Mouse (Mus musculus): Measurements from ENCODE around the gene Hsf5. TPM values are rescaled to one million over a fixed set of nuclear protein-coding genes. Genes with fewer than 3 reads are reported as not detected.

Gene Hsf5
- polyA plus RNA-seq, 1 experiment = not detected

DNA sequence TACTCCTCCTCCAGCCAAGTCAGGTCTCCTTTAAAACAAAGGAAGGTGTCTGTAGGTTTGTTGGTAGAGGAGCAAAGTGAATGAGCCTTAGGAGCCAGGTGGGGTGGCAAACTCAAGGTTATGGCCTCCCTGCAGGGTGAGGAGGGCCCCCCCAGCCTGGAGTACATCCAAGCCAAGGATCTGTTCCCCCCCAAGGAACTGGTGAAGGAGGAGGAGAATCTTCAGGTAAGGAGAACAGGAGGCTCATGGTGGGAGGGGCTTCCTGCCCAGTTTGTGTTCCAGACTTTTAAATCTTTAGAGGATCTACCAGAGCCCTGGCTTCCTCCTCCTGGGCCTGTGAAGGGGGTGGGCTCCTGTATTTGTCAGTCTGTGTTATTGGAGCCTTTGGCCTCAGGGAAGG is 19.9 kb upstream of the Hsf5 start:
- Histone ChIP-seq H3K4me3 (ENCODE audit: insufficient read depth, low read depth, low read length) (no peak overlapping the region), H3K4me1 (ENCODE audit: control insufficient read depth, insufficient read depth, insufficient read length, low read length) (peaks cover 12% of the 10 kb centered on the region), H3K27ac (replicated peaks; ENCODE audit: low read depth, low read length) (no peak overlapping the region)

DNA sequence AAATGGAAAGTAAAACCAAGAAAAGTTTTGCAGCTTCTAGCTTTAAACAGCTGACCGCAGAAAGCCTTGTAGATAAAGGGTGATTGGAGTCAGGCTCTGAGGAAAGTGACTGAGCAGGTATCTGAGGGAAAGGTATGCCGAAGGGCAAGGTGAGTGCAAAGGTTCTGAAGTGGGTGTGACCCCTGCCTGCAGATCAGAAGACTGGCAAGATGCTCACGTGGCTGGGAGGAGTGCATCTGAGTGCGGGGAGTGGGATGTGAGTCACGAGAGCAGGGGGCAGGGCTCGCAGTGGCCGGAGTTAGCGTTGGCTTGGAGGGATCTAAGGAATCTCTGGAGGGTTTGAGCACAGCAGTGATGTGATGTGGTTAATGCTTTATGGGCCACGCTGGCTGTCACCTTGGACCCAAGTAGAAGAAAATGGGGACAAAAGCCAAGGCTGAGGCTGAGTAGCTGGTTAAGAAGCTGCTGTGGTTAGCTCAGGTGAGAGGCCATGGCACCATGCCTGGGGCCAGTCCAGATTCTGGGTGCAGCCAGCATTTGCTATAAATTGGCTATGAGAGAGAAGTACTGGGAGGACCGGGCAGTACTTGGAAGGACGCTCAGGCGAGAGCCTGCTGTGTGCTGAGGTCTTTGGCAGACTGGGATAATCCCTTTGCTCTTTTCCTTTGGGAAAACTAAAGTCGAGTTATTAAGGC is 17.4 kb upstream of the Hsf5 start:
- Histone ChIP-seq H3K27ac (replicated peaks; ENCODE audit: low read depth, low read length) (no peak overlapping the region), H3K4me3 (ENCODE audit: insufficient read depth, low read depth, low read length) (no peak overlapping the region), H3K4me1 (ENCODE audit: control insufficient read depth, insufficient read depth, insufficient read length, low read length) (peaks cover 3% of the 10 kb centered on the region; the same call in 1 of the 2 replicates)

- Histone ChIP-seq H3K4me1 (ENCODE audit: control insufficient read depth, insufficient read depth, insufficient read length, low read length) (peaks cover 3% of the 10 kb centered on the region; the same call in 1 of the 2 replicates), H3K4me3 (ENCODE audit: insufficient read depth, low read depth, low read length) (no peak overlapping the region), H3K27ac (replicated peaks; ENCODE audit: low read depth, low read length) (no peak overlapping the region)
Observed at GRCm38 (mm10) chr11:87600322-87600853, 16.6 kb upstream of the Hsf5 start.

DNA sequence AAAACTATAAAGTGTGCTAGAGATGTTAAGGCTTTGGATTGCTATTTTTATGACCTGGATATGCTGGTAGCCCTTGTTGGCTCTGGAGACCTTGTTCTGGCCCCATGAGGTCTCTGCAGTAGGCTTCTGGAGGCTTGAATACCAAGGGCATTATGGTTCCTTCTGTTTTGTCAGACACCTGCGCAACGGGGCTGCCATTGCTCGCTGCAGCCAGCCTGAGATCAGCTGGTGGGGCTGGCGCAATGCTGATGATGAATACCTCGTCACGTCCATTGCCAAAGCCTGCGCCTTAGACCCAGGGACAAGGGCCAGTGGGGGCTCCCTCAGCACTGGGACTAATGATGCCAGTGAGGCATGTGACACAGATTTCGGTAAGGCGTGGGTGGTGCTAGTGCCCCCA is 14.7 kb upstream of the Hsf5 start:
- no peaks in the 10 kb centered on the region for H3K4me1 ChIP-seq (ENCODE audit: control insufficient read depth, insufficient read depth, insufficient read length, low read length)
- H3K27ac ChIP-seq (replicated peaks; ENCODE audit: low read depth, low read length) = no peak overlapping the region
- H3K4me3 ChIP-seq (ENCODE audit: insufficient read depth, low read depth, low read length) = no peak overlapping the region

DNA sequence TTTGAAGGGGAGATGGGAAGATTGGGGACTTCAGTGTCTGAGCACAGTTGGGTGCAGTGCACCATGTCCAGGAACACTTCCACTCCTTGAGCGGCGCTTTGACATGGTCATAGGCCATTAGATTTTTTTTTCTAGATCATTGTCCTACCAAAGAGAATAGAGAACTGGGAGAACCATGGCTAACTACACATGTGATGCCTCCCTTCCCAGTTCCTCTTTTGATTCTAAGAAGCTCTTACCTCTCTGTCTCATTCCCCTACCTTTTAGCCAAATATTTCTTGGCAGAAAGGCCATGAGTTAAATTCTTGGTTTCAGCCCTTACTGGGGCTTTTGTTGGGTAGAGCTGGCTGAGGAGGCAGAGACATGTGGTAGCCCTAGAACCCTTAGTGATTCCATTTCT is 13.4 kb upstream of the Hsf5 start:
- Histone ChIP-seq H3K4me1 (ENCODE audit: control insufficient read depth, insufficient read depth, insufficient read length, low read length) (no peaks in the 10 kb centered on the region), H3K4me3 (ENCODE audit: insufficient read depth, low read depth, low read length) (no peak overlapping the region), H3K27ac (replicated peaks; ENCODE audit: low read depth, low read length) (no peak overlapping the region)

DNA sequence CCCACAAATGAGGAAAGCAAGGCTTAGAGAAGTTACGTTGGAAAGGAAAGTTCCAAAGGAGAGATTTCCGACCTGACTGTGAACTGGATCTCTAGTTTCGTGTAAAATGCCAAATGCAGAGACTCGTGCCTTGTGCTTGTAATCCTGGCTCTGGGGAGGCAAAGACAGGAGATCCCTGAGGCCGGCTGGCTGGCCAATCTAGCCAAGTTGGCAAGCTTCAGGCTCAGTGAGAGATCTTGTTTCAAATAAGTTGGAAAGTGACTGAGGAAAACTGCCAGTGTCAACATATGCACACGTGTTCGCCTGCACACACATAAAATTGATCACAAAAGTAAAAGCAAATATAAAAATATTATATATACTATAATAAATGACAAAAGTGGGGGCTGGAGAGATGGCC is 7.7 kb upstream of the Hsf5 start:
- no peak overlapping the region for H3K27ac ChIP-seq (replicated peaks; ENCODE audit: low read depth, low read length)
- H3K4me3 ChIP-seq (ENCODE audit: insufficient read depth, low read depth, low read length) = no peak overlapping the region
- no peaks in the 10 kb centered on the region for H3K4me1 ChIP-seq (ENCODE audit: control insufficient read depth, insufficient read depth, insufficient read length, low read length)

- Histone ChIP-seq H3K4me1 (ENCODE audit: control insufficient read depth, insufficient read depth, insufficient read length, low read length) (no peaks in the 10 kb centered on the region), H3K27ac (replicated peaks; ENCODE audit: low read depth, low read length) (no peak overlapping the region), H3K4me3 (ENCODE audit: insufficient read depth, low read depth, low read length) (no peak overlapping the region)
Observed at GRCm38 (mm10) chr11:87611547-87611946, 5.4 kb upstream of the Hsf5 start.

- Histone ChIP-seq H3K4me3 (ENCODE audit: insufficient read depth, low read depth, low read length) (no peak overlapping the region), H3K27ac (replicated peaks; ENCODE audit: low read depth, low read length) (no peak overlapping the region), H3K4me1 (ENCODE audit: control insufficient read depth, insufficient read depth, insufficient read length, low read length) (no peaks in the 10 kb centered on the region)
Observed at GRCm38 (mm10) chr11:87613972-87614371, 3.0 kb upstream of the Hsf5 start.

- H3K4me1 ChIP-seq (ENCODE audit: control insufficient read depth, insufficient read depth, insufficient read length, low read length) = no peaks in the 10 kb centered on the region
- no peak overlapping the region for H3K4me3 ChIP-seq (ENCODE audit: insufficient read depth, low read depth, low read length)
- H3K27ac ChIP-seq (replicated peaks; ENCODE audit: low read depth, low read length) = no peak overlapping the region
Observed at GRCm38 (mm10) chr11:87615551-87615950, 1.4 kb upstream of the Hsf5 start.

DNA sequence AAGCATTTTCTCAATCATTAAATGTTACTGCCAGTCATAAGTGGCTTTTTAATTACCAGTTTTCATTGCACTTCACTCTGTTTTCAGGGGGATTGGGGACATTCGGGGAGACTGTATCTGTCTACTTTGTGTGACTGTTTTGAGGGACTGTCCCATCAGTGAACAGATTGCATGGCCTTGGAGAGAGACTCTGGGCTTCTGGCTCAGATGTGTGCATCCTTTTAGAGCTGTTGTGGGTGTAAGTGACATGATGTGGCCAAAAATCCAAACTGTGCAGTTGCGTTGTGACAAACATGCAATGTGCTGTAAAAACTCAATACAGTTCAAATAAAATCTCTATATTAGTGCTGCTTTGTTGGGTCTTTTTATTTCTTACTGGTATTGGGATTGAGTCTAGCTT is 1.0 kb upstream of the Hsf5 start:
- no peaks in the 10 kb centered on the region for H3K4me1 ChIP-seq (ENCODE audit: control insufficient read depth, insufficient read depth, insufficient read length, low read length)
- no peak overlapping the region for H3K27ac ChIP-seq (replicated peaks; ENCODE audit: low read depth, low read length)
- H3K4me3 ChIP-seq (ENCODE audit: insufficient read depth, low read depth, low read length) = no peak overlapping the region

DNA sequence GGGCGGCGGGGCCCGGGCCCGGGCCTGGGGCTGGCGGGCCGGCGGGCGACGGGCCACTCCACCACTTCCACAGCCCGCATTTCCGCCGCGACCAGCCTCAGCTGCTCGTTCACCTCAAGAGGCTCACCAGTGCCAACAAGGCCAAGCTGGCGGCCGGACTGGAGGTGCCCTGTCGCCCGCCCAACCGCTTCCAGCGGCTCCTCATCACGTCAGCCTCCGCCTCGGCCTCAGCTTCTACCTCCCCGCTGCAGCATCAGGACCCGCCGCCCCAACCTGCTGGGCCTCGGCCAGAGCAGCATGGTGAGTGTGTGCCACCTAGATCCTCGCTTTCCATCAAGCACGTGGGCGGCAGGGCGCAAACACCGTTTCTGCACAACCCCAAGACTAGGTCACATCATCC is 642 bp downstream of the Hsf5 start:
- H3K4me3 ChIP-seq (ENCODE audit: insufficient read depth, low read depth, low read length) = no peak overlapping the region
- no peaks in the 10 kb centered on the region for H3K4me1 ChIP-seq (ENCODE audit: control insufficient read depth, insufficient read depth, insufficient read length, low read length)
- H3K27ac ChIP-seq (replicated peaks; ENCODE audit: low read depth, low read length) = no peak overlapping the region

DNA sequence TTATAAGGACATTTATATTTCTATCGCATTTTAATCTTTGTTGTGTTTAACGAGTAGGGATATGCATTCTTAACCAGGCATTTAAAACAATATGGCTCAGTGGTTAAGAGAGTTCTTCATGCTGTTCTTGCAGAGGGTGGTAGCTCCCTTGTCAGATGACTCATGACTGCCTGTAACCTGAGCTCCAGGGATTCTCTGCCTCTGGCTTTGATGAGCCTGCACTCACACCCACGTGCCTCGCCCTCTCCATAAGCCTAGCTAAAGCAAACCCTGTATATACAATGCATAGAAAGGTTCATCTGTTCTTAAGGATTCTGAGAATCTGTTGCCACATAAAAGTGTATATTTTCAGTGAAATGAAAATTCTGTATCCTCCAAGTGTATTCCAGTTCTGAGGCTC is 6.2 kb downstream of the Hsf5 start:
- Histone ChIP-seq H3K27ac (replicated peaks; ENCODE audit: low read depth, low read length) (no peak overlapping the region), H3K4me1 (ENCODE audit: control insufficient read depth, insufficient read depth, insufficient read length, low read length) (no peaks in the 10 kb centered on the region), H3K4me3 (ENCODE audit: insufficient read depth, low read depth, low read length) (no peak overlapping the region)

DNA sequence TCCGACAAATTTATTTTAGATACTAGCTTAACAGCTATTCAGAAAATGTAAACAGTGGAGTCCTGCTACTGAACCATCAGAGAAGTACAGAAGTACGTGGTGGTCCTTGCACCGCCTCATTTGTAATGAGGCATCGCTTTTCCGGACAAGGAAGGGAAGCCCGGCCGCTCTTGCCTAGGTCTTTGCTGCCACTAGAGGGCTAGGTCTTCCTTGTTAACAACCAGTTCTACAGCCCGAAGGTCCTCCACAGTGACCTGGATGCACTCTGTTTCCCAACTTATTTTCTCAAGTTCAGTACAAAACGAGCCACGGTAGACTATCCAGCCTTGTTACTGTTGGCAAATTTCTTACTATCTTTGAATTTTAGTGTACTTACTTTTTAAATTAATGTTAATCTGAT is 12.9 kb downstream of the Hsf5 start:
- no peak overlapping the region for H3K4me3 ChIP-seq (ENCODE audit: insufficient read depth, low read depth, low read length)
- H3K4me1 ChIP-seq (ENCODE audit: control insufficient read depth, insufficient read depth, insufficient read length, low read length) = no peaks in the 10 kb centered on the region
- no peak overlapping the region for H3K27ac ChIP-seq (replicated peaks; ENCODE audit: low read depth, low read length)

- Histone ChIP-seq H3K4me3 (ENCODE audit: insufficient read depth, low read depth, low read length) (peak overlapping the region; percentile 69), H3K4me1 (ENCODE audit: control insufficient read depth, insufficient read depth, insufficient read length, low read length) (no peaks in the 10 kb centered on the region), H3K27ac (replicated peaks; ENCODE audit: low read depth, low read length) (0 out of 2 replicates have a peak overlapping the region, but pooled peaks have one; percentile 0)
Observed at GRCm38 (mm10) chr11:87638793-87639192, 21.8 kb downstream of the Hsf5 start.

GRCm38 (mm10) chr11:87639206-87639605 is 22.2 kb downstream of the Hsf5 start:
- H3K4me3 ChIP-seq (ENCODE audit: insufficient read depth, low read depth, low read length) = peak overlapping the region; percentile 69
- 0 out of 2 replicates have a peak overlapping the region, but pooled peaks have one; percentile 0 for H3K27ac ChIP-seq (replicated peaks; ENCODE audit: low read depth, low read length)
- H3K4me1 ChIP-seq (ENCODE audit: control insufficient read depth, insufficient read depth, insufficient read length, low read length) = no peaks in the 10 kb centered on the region

DNA sequence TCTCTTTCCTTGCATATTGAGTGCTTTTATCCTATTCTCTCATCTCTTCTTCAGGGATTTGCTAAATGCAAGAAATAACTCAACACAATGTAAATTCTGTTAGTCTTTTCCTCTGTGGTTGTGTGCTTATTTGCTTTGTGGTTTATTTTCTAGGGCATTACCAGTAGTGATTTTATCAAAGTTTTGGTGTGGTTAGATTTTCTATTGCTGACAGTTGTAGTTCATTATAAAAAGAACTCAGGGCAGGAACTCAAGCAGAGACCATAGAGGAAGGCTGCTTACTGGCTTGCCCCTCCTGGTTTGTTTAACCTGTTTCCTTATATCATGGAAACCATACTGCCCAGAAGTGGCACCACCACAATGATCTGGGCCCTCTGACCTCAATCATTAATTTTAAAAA is 25.9 kb downstream of the Hsf5 start:
- Histone ChIP-seq H3K4me3 (ENCODE audit: insufficient read depth, low read depth, low read length) (no peak overlapping the region), H3K4me1 (ENCODE audit: control insufficient read depth, insufficient read depth, insufficient read length, low read length) (no peaks in the 10 kb centered on the region)

More for the DNA sequence above, 25.9 kb downstream of the Hsf5 start:
- no peak overlapping the region for H3K27ac ChIP-seq (replicated peaks; ENCODE audit: low read depth, low read length)

Measured in brown adipose tissue, adult 24 weeks (tissue).